Mouse (Mus musculus) megakaryocyte, embryonic 14.5 days (primary cell): ENCODE measurements at regions not wholly inside any gene's neighbourhood (a gene's known extent, or its start where the extent isn't known, plus 50 kb on each side); places are given as distances from the start of the nearest gene placed in this dataset.

Experiments used
- H3K27me3 ChIP-seq: replicated peaks from 2 replicates; pipeline ENCODE3; 2012; ENCODE audit warnings: inconsistent platforms
- H3K36me3 ChIP-seq: replicated peaks from 2 replicates; pipeline ENCODE3; 2012; ENCODE audit warnings: low read length, inconsistent platforms, mixed read lengths
- H3K4me1 ChIP-seq: 2 replicates; pipeline ENCODE4 v1.6.1; 2012; ENCODE audit warnings: inconsistent platforms
- H3K4me3 ChIP-seq: replicated peaks from 2 replicates; pipeline ENCODE3; 2012; ENCODE audit warnings: moderate library complexity, mild to moderate bottlenecking, inconsistent platforms
- H3K9me3 ChIP-seq: 2 replicates; pipeline ENCODE4 v1.6.1; 2012; ENCODE audit warnings: inconsistent platforms
- FLI1 ChIP-seq: IDR thresholded peaks from 2 replicates; pipeline ENCODE4 v1.6.1; 2012; ENCODE audit warnings: low read length, inconsistent platforms, mixed read lengths
- GATA1 ChIP-seq: IDR thresholded peaks from 3 replicates; pipeline ENCODE4 v1.6.1; 2012; ENCODE audit warnings: mixed read lengths, low read length, inconsistent platforms, borderline replicate concordance

GRCm38 (mm10) chr5:119981111-119981807, 135.0 kb upstream of the Rbm19 start:
- Histone ChIP-seq H3K9me3 (no peaks in the 10 kb centered on the region), H3K4me1 (no peaks in the 10 kb centered on the region), H3K4me3 (no peak overlapping the region), H3K36me3 (no peaks in the 10 kb centered on the region), H3K27me3 (peaks cover 24% of the 10 kb centered on the region)
- TF ChIP-seq GATA1 = no peak
- TF ChIP-seq FLI1 = no peak

- no peak for TF ChIP-seq FLI1
- no peak for TF ChIP-seq GATA1
- Histone ChIP-seq H3K4me3 (no peak overlapping the region), H3K27me3 (peaks cover 29% of the 10 kb centered on the region), H3K4me1 (no peaks in the 10 kb centered on the region), H3K36me3 (no peaks in the 10 kb centered on the region), H3K9me3 (no peaks in the 10 kb centered on the region)
Observed at GRCm38 (mm10) chr5:119984206-119984605, 132.1 kb upstream of the Rbm19 start.

GRCm38 (mm10) chr5:119992130-119992529, 124.1 kb upstream of the Rbm19 start:
- Histone ChIP-seq H3K9me3 (no peaks in the 10 kb centered on the region), H3K36me3 (no peaks in the 10 kb centered on the region), H3K27me3 (peaks cover 42% of the 10 kb centered on the region), H3K4me3 (no peak overlapping the region), H3K4me1 (no peaks in the 10 kb centered on the region)
- TF ChIP-seq GATA1 (no peak), FLI1 (no peak)

- H3K4me1 ChIP-seq = no peaks in the 10 kb centered on the region
- H3K4me3 ChIP-seq = no peak overlapping the region
- no peak for TF ChIP-seq GATA1
- TF ChIP-seq FLI1 = no peak
- no peaks in the 10 kb centered on the region for H3K9me3 ChIP-seq
- no peaks in the 10 kb centered on the region for H3K36me3 ChIP-seq
- H3K27me3 ChIP-seq = peaks cover 39% of the 10 kb centered on the region
Observed at GRCm38 (mm10) chr5:119995726-119996125, 120.5 kb upstream of the Rbm19 start.

DNA sequence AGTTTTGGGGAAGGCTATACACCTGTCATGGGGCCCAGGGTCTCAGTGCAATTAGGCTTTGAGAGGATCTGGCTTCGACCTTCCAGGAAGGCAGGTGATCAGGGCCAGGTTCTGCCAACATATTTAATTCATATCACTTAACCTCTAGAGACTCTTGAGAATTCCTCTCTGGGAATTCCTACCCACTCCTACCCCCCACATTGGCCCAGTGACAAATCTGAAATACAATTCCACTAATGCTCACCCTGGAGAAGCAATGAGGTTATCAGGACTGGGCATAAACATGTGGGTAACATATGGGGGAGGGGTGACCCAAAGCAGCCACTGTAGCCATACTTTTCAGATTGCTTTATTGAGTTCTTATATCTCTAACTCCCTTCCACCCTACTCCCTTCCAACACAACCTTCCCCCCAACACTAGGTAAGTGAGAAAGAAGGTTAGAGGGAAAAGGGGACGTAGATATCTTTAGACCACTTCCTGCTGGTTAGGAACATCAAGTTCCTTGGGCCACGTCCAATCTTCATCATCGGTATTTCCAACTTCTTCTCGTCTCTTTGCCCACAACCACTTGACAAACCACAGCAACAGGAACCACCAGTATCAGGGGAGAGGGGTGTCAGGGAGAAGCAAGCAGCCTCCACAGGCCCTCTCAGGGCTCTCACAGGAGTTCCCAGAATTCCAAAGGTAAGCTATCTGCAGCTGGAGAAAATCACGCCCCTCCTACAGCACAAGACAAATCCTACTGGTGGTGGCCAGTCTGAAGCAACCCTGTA, 110.4 kb upstream of the Rbm19 start:
- Histone ChIP-seq H3K36me3 (no peaks in the 10 kb centered on the region), H3K9me3 (peaks cover 49% of the 10 kb centered on the region), H3K4me3 (no peak overlapping the region), H3K27me3 (peaks cover 27% of the 10 kb centered on the region), H3K4me1 (peaks cover 5% of the 10 kb centered on the region)
- no peak for TF ChIP-seq GATA1
- TF ChIP-seq FLI1 = no peak

- Histone ChIP-seq H3K27me3 (peaks cover 24% of the 10 kb centered on the region), H3K36me3 (no peaks in the 10 kb centered on the region), H3K9me3 (peaks cover 53% of the 10 kb centered on the region), H3K4me1 (peaks cover 5% of the 10 kb centered on the region), H3K4me3 (no peak overlapping the region)
- TF ChIP-seq FLI1 = no peak
- no peak for TF ChIP-seq GATA1
Observed at GRCm38 (mm10) chr5:120007738-120008137, 108.5 kb upstream of the Rbm19 start.

- Histone ChIP-seq H3K4me1 (peaks cover 5% of the 10 kb centered on the region), H3K36me3 (no peaks in the 10 kb centered on the region), H3K27me3 (peaks cover 26% of the 10 kb centered on the region), H3K4me3 (no peak overlapping the region), H3K9me3 (peaks cover 54% of the 10 kb centered on the region)
- TF ChIP-seq FLI1 (no peak), GATA1 (no peak)
Observed at GRCm38 (mm10) chr5:120008306-120008705, 108.0 kb upstream of the Rbm19 start.

DNA sequence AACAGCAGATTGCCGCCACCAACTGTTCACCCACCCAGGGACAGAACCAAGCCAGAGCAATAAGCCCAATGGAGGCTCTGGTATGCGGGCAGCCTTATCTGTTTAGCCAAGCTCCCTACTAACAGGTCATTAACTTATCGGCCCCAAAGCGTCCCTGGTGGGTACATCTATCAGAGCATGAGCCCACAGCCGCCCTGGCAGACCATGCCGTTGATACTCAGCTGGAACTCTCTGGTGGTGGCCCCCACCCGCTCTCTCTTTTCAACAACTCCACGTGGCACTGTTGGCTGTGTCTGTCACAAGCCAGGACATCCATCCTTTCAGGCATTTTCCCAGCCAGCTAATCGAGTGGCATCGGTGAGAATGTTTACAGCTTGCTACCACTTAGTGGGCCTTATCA, 100.8 kb upstream of the Rbm19 start:
- no peak for TF ChIP-seq GATA1
- no peak for TF ChIP-seq FLI1
- no peak overlapping the region for H3K4me3 ChIP-seq

DNA sequence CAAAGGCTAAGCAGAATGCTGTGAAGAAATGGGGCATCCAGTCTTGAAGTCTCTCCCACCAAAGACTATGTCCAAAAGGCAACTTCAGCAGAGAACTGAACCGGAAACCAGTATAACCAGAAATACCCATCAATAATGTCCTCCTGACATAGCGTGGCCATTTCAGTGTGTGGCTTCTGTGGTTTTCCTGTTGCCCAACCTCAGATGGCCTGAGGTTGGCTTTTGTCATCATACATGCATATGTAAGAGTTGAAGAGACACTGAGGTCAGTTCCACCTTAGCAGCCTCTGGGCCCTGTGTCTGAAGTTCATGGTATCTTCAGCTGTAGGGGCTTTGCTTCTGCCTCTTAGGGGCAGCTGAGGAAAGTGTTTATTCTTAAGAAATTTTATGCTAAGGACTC, 98.1 kb upstream of the Rbm19 start:
- TF ChIP-seq GATA1 = no peak
- peaks cover 26% of the 10 kb centered on the region for H3K9me3 ChIP-seq
- H3K4me3 ChIP-seq = no peak overlapping the region
- no peaks in the 10 kb centered on the region for H3K36me3 ChIP-seq
- peaks cover 75% of the 10 kb centered on the region for H3K27me3 ChIP-seq
- peaks cover 20% of the 10 kb centered on the region for H3K4me1 ChIP-seq

More for the DNA sequence above, 100.8 kb upstream of the Rbm19 start:
- Histone ChIP-seq H3K27me3 (peaks cover 64% of the 10 kb centered on the region), H3K36me3 (no peaks in the 10 kb centered on the region), H3K9me3 (peaks cover 15% of the 10 kb centered on the region), H3K4me1 (peaks cover 20% of the 10 kb centered on the region)

- no peak overlapping the region for H3K4me3 ChIP-seq
- no peak for TF ChIP-seq FLI1
- TF ChIP-seq GATA1 = no peak
Observed at GRCm38 (mm10) chr5:120020748-120021147, 95.5 kb upstream of the Rbm19 start.

More at GRCm38 (mm10) chr5:120020748-120021147, 95.5 kb upstream of the Rbm19 start:
- Histone ChIP-seq H3K4me1 (peaks cover 24% of the 10 kb centered on the region), H3K27me3 (peaks cover 67% of the 10 kb centered on the region), H3K9me3 (peaks cover 27% of the 10 kb centered on the region), H3K36me3 (no peaks in the 10 kb centered on the region)
